Mouse (Mus musculus): ENCODE measurements around the gene Agbl1.

Gene Agbl1

GRCm38 (mm10) chr7:76392296-76392940 is 162.7 kb downstream of the Agbl1 start:
- DNase-seq, result peak; percentile 4

- peak; percentile 25 for DNase-seq
Measured at GRCm38 (mm10) chr7:76392941-76393817, 163.5 kb downstream of the Agbl1 start.

GRCm38 (mm10) chr7:76407930-76408557 is 178.4 kb downstream of the Agbl1 start:
- no peak for DNase-seq

- no peak for DNase-seq
Measured at GRCm38 (mm10) chr7:76409020-76409419, 179.3 kb downstream of the Agbl1 start.

- no peak for DNase-seq
Measured at GRCm38 (mm10) chr7:76410403-76411180, 180.9 kb downstream of the Agbl1 start.

- no peak for DNase-seq
Measured at GRCm38 (mm10) chr7:76411933-76412587, 182.4 kb downstream of the Agbl1 start.

GRCm38 (mm10) chr7:76416084-76416597 is 186.5 kb downstream of the Agbl1 start:
- no peak for DNase-seq

GRCm38 (mm10) chr7:76438581-76438980 is 208.9 kb downstream of the Agbl1 start:
- no peak for DNase-seq

- DNase-seq, result no peak
Measured at GRCm38 (mm10) chr7:76438988-76439387, 209.3 kb downstream of the Agbl1 start.

- DNase-seq, result no peak
Measured at GRCm38 (mm10) chr7:76462361-76463001, 232.8 kb downstream of the Agbl1 start.

- DNase-seq, result no peak
Measured at GRCm38 (mm10) chr7:76466427-76466826, 236.7 kb downstream of the Agbl1 start.

GRCm38 (mm10) chr7:76474233-76474632 is 244.5 kb downstream of the Agbl1 start:
- no peak for DNase-seq

GRCm38 (mm10) chr7:76485546-76485945 is 255.9 kb downstream of the Agbl1 start:
- no peak for DNase-seq

- DNase-seq, result no peak
Measured at GRCm38 (mm10) chr7:76487519-76487918, 257.8 kb downstream of the Agbl1 start.

- DNase-seq, result no peak
Measured at GRCm38 (mm10) chr7:76524291-76524690, 294.6 kb downstream of the Agbl1 start.

GRCm38 (mm10) chr7:76546456-76546855 is 316.8 kb downstream of the Agbl1 start:
- no peak for DNase-seq

GRCm38 (mm10) chr7:76547313-76547712 is 317.6 kb downstream of the Agbl1 start:
- no peak for DNase-seq

- DNase-seq, result no peak
Measured at GRCm38 (mm10) chr7:76551860-76552259, 322.2 kb downstream of the Agbl1 start.

GRCm38 (mm10) chr7:76560564-76561258 is 331.0 kb downstream of the Agbl1 start:
- no peak for DNase-seq

- no peak for DNase-seq
Measured at GRCm38 (mm10) chr7:76562506-76562905, 332.8 kb downstream of the Agbl1 start.

- DNase-seq, result no peak
Measured at GRCm38 (mm10) chr7:76594566-76595079, 364.9 kb downstream of the Agbl1 start.
